Mouse (Mus musculus) adrenal gland, adult 18-20 months (tissue): ENCODE measurements around the gene Prr18. TPM values are rescaled to one million over a fixed set of nuclear protein-coding genes. Genes with fewer than 3 reads are reported as not detected.

Experiments used
- DNase-seq, 2 experiments: peaks; one replicate each; pipeline ENCODE4 v3.0.0; 2021 to 2022; ENCODE audit warnings: low spot score in 2 of 2
- total RNA-seq, 2 experiments: library from RNA; stranded (reverse); gene quantifications; 1 replicate in 1 of 2; 2 replicates in 1 of 2; pipeline ENCODE4 v1.2.3; 2021

The Prr18 gene
- total RNA-seq, 2 experiments from 2014 or later: 0.30 to 0.35 TPM

DNA sequence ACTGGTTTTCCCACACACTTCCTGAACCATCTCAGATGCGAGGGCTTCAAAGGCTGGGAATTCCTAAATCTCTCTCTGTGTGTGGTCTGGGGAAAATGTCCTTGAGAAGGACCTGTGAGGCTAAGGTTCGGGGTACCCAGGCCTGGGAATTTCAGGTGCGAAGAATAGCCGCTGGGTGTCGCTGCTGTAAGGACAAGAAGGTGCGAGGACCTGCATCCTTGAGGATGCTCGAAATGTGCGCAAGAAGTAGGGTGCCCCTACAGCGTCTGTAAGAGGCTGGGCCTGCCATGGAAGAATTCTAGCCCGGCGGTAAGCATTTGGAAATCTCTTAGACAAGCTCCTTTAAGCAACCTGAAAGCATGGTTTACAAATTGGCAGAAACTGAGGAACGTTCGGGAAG, 51.2 kb downstream of the Prr18 start:
- DNase-seq: no peak

DNA sequence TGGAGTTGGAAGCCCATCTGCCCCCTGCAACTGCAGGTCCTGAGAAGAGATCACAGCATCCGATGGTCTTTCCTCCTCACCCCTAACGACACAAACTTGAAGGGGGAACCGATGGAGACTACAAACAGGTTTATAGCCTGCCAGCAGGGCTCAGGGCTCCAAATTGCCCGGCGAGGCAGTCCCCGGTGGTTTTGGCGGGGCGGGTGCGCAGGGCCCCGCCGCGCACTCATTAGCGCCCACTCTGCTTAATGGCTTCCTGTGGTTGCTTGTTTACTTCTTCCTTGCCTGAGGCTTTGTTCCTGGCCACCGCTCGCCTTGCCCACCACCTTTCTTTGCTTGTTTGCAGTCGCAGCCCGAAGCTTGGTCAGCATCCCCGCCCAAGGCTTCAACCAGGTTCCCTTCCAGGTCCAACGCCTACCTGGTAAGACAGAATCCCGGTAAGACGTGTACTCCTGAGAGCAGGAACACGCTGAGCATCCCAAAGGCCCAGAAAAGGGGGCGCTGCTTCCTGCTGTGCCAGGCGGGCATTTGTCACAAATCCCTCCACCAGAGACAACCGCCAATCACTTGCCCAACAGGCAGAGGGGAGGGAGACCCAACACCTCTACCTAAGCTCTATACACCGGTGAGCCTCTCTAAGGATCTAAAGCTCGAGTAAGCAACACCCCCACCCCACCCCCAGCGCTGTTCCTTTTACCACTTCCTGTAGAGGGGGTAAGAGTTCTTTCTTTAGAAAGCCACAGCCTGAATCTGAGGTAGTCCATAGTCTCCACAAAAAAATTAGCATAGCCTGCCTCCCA, 51.9 kb downstream of the Prr18 start:
- DNase-seq: no peak

DNA sequence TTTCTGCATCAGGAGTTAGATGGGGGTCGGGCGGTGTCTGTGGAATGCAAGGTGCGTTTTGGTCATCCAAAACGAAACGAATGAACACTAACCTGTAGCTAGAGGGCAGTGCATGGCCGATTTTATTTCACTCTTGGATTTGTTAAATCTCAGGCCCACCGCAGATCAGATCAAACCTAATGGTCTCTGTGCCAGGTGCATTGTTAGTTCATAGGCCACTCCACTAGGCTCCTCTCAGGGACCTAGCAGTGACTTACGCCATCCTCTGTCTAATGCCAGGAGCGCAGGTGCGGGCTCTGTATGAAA, 52.5 kb downstream of the Prr18 start:
- no peak for DNase-seq

- no peak for DNase-seq
Measured at GRCm38 (mm10) chr17:8390487-8390886, 53.2 kb downstream of the Prr18 start.

Other genes starting within 250 kb of the Prr18 start
- under 1 TPM; 0.22 to 0.43 TPM for gene Gm49673, start 189.7 kb upstream of the Prr18 start, total RNA-seq
- gene Rnaset2a, start 189.4 kb upstream of the Prr18 start, total RNA-seq: 10 to 100 TPM; 52.2 to 60.3 TPM
- 10 to 100 TPM; 17.5 to 26.1 TPM for gene Fgfr1op, start 172.0 kb upstream of the Prr18 start, total RNA-seq
- gene Ccr6, start 101.4 kb upstream of the Prr18 start, total RNA-seq: not detected
- gene Mpc1, start 54.6 kb upstream of the Prr18 start, total RNA-seq: 100 to 1,000 TPM; 319 to 746 TPM
- gene Sft2d1, start 26.4 kb upstream of the Prr18 start, total RNA-seq: 10 to 100 TPM; 38.1 to 43.2 TPM
- gene T2, start 18.5 kb downstream of the Prr18 start, total RNA-seq: not detected
- not detected for gene T, start 97.0 kb downstream of the Prr18 start, total RNA-seq
- gene Pde10a, start 187.9 kb downstream of the Prr18 start, total RNA-seq: 100 to 1,000 TPM in 1 of 2 experiments, 10 to 100 TPM in 1; 33.0 to 117 TPM
- gene Gm17087, start 229.5 kb downstream of the Prr18 start, total RNA-seq: not detected